Mouse (Mus musculus): ENCODE data around the gene C1qtnf5.

DNA sequence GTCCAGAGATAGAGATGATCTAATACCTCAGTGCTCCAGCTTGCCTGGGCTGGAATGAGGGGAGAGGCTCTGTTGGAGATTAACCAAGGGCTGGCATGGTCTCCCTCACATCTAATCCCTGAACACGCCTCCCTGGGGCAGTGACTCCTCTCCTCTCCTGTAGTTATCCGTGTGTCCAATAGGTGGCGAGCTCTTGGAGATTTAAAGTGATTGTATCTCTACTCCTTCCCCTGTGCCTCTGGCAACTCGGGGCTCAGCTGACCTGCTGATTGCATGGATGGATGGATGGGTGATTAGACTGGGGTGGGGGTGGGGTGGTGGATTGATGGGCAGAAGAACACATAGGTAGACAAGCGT is 30.3 kb upstream of the C1qtnf5 start:
- TF ChIP-seq POLR2A (IDR thresholded peaks at IDR 0.05; ENCODE audit: low read depth, low read length) (no peak), CTCF (IDR thresholded peaks at IDR 0.05; ENCODE audit: extremely low read depth, insufficient read length, insufficient replicate concordance, low read depth, low read length) (peak; percentile 70; the same call in 1 of the 2 replicates)

Data from small intestine, adult 2 months (tissue).